Mouse (Mus musculus): ENCODE results near the gene D17H6S53E.

- TF ChIP-seq GATA1 (IDR thresholded peaks at IDR 0.05; ENCODE audit: borderline replicate concordance, low read length) (no peak), FLI1 (IDR thresholded peaks at IDR 0.05; ENCODE audit: low read length) (no peak)
Observed at GRCm38 (mm10) chr17:35141971-35142370, 15.8 kb downstream of the D17H6S53E start.
